Mouse (Mus musculus) spleen, adult 2 months (tissue): ENCODE data around the gene Cdyl.

ENCODE experiments used
- CTCF ChIP-seq: fragments of 200-500 bp; IDR thresholded peaks from 2 replicates; pipeline ENCODE4 v1.5.1; 2011; ENCODE audit warnings: mild to moderate bottlenecking, inconsistent platforms; ENCODE audit not compliant: insufficient read depth, insufficient read length, insufficient replicate concordance; ENCODE audit errors: extremely low read depth
- POLR2A ChIP-seq: fragments of 200-500 bp; IDR thresholded peaks from 2 replicates; pipeline ENCODE4 v1.6.1; 2011; ENCODE audit warnings: low read depth, low read length, inconsistent platforms

DNA sequence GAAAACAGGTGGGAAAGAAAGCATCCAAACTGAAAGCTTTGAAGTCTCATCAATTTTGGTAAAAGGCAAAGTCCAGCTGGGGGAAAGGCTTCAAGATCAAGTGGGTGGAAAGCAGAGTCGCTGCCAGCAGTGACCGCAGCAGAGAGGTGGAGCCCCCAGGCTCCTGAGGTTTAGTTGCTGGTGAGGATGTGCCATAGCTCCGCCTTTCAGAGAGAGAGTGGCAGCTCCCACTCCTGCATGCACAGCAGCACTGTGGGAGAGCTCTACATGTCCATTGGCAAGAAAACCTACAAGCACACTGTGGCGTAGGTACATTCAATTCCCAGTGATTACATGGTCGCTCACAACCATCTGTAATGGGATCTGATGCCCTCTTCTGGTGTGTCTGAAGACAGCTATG is 219.4 kb downstream of the Cdyl start:
- TF ChIP-seq CTCF (no peak), POLR2A (no peak)
